Mouse (Mus musculus) liver, embryonic 12.5 days (tissue): Measurements from ENCODE around the gene Tbc1d13. TPM values are rescaled to one million over a fixed set of nuclear protein-coding genes. Genes with fewer than 3 reads are reported as not detected.

ENCODE experiments used
- ATAC-seq: fragments of 200-750 bp; cut with Nextera tagmentation; 2 replicates; pipeline ENCODE4 v1.8.0; 2017; ENCODE audit warnings: moderate number of reproducible peaks, mild to moderate bottlenecking, moderate library complexity
- H3K27ac ChIP-seq: fragments of 300-500 bp; sonication (generic); 2 replicates; pipeline ENCODE4 v1.5.1; 2016; ENCODE audit warnings: mild to moderate bottlenecking
- H3K27me3 ChIP-seq: fragments of 300-500 bp; sonication (generic); replicated peaks from 2 replicates; pipeline ENCODE4 v1.6.1; 2016; ENCODE audit warnings: mild to moderate bottlenecking, moderate library complexity
- H3K36me3 ChIP-seq: fragments of 300-500 bp; sonication (generic); 2 replicates; pipeline ENCODE4 v1.6.1; 2016; ENCODE audit warnings: mild to moderate bottlenecking, moderate library complexity
- H3K4me1 ChIP-seq: fragments of 300-500 bp; sonication (generic); 2 replicates; pipeline ENCODE4 v1.6.1; 2016
- H3K4me2 ChIP-seq: fragments of 300-500 bp; sonication (generic); 2 replicates; pipeline ENCODE4 v1.6.1; 2016; ENCODE audit warnings: mild to moderate bottlenecking, moderate library complexity
- H3K4me3 ChIP-seq: fragments of 300-500 bp; sonication (generic); 2 replicates; pipeline ENCODE4 v1.5.1; 2016; ENCODE audit warnings: mild to moderate bottlenecking, moderate library complexity
- H3K9ac ChIP-seq: fragments of 300-500 bp; sonication (generic); 2 replicates; pipeline ENCODE4 v1.6.1; 2016; ENCODE audit warnings: mild to moderate bottlenecking, moderate library complexity
- H3K9me3 ChIP-seq: fragments of 300-500 bp; sonication (generic); replicated peaks from 2 replicates; pipeline ENCODE4 v1.6.1; 2016; ENCODE audit warnings: mild to moderate bottlenecking, moderate library complexity
- WGBS: fragments of 180-500 bp; shearing (Covaris S2); methylation state at CpG from one replicate; pipeline ENCODE4 v1.1.7; 2016; ENCODE audit not compliant: insufficient replicate concordance; 5-methylcytosine and 5-hydroxymethylcytosine counted together
- polyA plus RNA-seq: library from polyadenylated mRNA; unstranded; fragments of >200 nt; fragmentation: Nextera tagmentation; extraction: Ambion mirVana; gene quantifications from 2 replicates; pipeline ENCODE4 v1.2.1, GENCODE M21; 2016

Gene Tbc1d13
- polyA plus RNA-seq, 1 experiment from 2014 or later = 2.9 TPM

GRCm38 (mm10) chr2:30185681-30186080, 52.1 kb downstream of the Tbc1d13 start:
- Histone ChIP-seq H3K27me3 (no peaks in the 10 kb centered on the region), H3K27ac (peak overlapping the region; percentile 85), H3K36me3 (peaks cover 36% of the 10 kb centered on the region), H3K4me1 (peaks cover 49% of the 10 kb centered on the region), H3K9me3 (0 out of 2 replicates have a peak, but pooled peaks cover 4% of the 10 kb centered on the region), H3K4me3 (no peak overlapping the region), H3K9ac (peak overlapping the region; percentile 47), H3K4me2 (peak overlapping the region; percentile 47)
- WGBS = 58% methylated on average over 3 of the region's 3 CpGs
- peak; percentile 52 for ATAC-seq

DNA sequence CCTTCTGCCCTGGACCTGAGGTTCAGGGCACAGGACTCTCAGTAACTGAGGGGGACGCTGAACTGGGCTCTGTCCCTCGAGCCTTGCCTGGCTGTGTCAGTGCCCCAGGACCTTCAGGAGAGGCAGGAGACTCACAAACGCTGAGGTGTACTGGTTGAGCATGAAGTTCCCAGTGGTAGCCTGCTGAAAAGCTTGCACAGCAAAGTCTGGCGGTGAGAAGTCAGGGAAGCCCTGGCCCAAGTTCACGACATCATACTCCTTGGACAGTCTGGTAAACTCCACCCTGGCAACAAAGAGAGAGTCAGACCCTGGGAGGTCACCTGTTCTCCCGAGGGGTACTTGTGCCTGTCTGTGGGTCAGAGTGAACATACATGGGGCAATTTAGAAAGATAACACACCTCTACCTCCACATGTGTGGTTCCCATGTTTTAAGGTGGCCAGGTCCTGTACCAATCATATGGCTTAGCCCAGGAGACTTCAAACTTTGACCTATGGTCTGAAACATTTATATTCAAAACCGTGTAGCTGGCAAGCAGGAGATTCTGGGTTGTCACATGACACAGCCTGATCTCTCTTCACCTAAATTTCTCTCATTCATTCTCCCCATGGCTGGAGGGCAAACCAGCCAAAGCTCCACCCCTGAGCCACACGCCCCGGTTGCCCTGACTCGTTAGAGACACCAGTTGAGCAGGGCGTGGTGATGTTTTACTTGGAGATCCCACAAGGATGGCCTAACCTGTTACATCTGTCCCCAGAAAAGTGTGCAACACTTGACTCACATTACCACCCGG, 58.4 kb downstream of the Tbc1d13 start:
- H3K4me3 ChIP-seq = no peak overlapping the region
- H3K9ac ChIP-seq = no peak overlapping the region
- no peak overlapping the region for H3K27ac ChIP-seq
- H3K9me3 ChIP-seq = no peaks in the 10 kb centered on the region
- no peak overlapping the region for H3K4me2 ChIP-seq
- H3K36me3 ChIP-seq = peaks cover 39% of the 10 kb centered on the region
- no peaks in the 10 kb centered on the region for H3K27me3 ChIP-seq
- WGBS = 73% methylated on average over 12 of the region's 12 CpGs
- no peak for ATAC-seq
- peaks cover 5% of the 10 kb centered on the region for H3K4me1 ChIP-seq

DNA sequence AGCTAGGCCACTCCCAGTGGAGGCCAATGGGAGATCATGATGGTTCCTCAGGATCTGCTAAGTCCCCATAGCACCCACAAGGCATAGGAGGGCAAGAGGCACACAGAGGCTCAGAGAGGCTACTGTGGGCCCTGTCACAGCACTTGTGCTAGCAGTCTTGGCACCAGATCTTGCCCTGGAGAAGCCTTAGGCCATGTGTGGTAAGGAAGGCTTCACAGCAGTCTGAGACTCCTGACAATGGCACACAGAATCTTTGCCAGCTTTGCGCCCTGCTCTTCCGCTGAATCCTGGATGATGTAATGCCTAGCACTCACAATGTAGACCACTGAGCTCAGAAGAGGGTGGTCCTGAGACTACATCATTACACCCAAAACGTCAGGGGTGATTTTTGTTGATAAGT, 61.1 kb downstream of the Tbc1d13 start:
- no peak overlapping the region for H3K27ac ChIP-seq
- WGBS = 77% methylated on average over 3 of the region's 3 CpGs
- H3K27me3 ChIP-seq = no peaks in the 10 kb centered on the region
- H3K36me3 ChIP-seq = peaks cover 31% of the 10 kb centered on the region
- peaks cover 21% of the 10 kb centered on the region for H3K4me1 ChIP-seq
- no peak overlapping the region for H3K4me3 ChIP-seq
- H3K9ac ChIP-seq = no peak overlapping the region
- no peak overlapping the region for H3K4me2 ChIP-seq
- ATAC-seq = no peak
- H3K9me3 ChIP-seq = no peaks in the 10 kb centered on the region

GRCm38 (mm10) chr2:30198021-30198420, 64.5 kb downstream of the Tbc1d13 start:
- no peak overlapping the region for H3K4me2 ChIP-seq
- peak; percentile 49; the same call in 1 of the 2 replicates for ATAC-seq
- H3K4me1 ChIP-seq = peaks cover 21% of the 10 kb centered on the region
- 64% methylated on average over 4 of the region's 4 CpGs for WGBS
- no peaks in the 10 kb centered on the region for H3K27me3 ChIP-seq
- no peak overlapping the region for H3K4me3 ChIP-seq
- 0 out of 2 replicates have a peak, but pooled peaks cover 5% of the 10 kb centered on the region for H3K36me3 ChIP-seq
- H3K27ac ChIP-seq = no peak overlapping the region; the same call in 1 of the 2 replicates
- no peak overlapping the region for H3K9ac ChIP-seq
- no peaks in the 10 kb centered on the region for H3K9me3 ChIP-seq

- Histone ChIP-seq H3K27ac (peak overlapping the region; percentile 49), H3K9ac (no peak overlapping the region), H3K9me3 (no peaks in the 10 kb centered on the region), H3K36me3 (no peaks in the 10 kb centered on the region), H3K4me1 (peaks cover 35% of the 10 kb centered on the region), H3K4me3 (no peak overlapping the region), H3K4me2 (no peak overlapping the region), H3K27me3 (no peaks in the 10 kb centered on the region)
- no peak for ATAC-seq
- 33% methylated on average over 1 of the region's 1 CpGs for WGBS
Observed at GRCm38 (mm10) chr2:30199984-30200383, 66.4 kb downstream of the Tbc1d13 start.

DNA sequence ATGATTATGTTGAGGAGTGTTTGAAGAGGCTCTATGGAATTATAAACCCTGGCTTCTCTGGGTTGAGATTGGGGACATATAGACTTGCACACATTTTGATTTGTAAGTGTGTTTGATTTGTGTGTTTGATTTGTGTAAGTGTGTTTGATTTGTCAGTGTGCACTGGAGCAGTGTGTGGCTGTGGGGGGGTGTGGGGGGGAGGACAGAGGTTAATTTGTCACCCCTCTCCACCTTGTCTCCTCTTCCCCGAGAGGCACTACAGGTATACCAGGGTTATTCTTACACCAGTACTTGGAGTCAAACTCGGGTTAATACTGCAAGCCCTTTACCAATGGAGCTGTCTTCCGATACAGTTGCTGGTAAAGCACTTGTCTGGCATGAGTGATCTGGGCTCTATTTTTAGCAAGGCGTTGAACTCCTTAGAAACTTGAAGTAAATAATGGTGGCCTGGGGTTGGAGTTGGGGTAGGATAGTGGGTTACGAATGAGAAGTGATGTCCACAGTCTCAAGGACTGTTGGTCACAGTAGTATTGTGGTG, 66.9 kb downstream of the Tbc1d13 start:
- no peak overlapping the region for H3K9ac ChIP-seq
- no peaks in the 10 kb centered on the region for H3K27me3 ChIP-seq
- no peak for ATAC-seq
- 64% methylated on average over 5 of the region's 5 CpGs for WGBS
- no peak overlapping the region for H3K4me2 ChIP-seq
- H3K4me3 ChIP-seq = no peak overlapping the region
- H3K4me1 ChIP-seq = peaks cover 39% of the 10 kb centered on the region
- no peaks in the 10 kb centered on the region for H3K9me3 ChIP-seq
- H3K27ac ChIP-seq = peak overlapping the region; percentile 37
- no peaks in the 10 kb centered on the region for H3K36me3 ChIP-seq

Other genes starting within 250 kb of the Tbc1d13 start
- 69.8 and 72.1 TPM in 2 replicates for gene Odf2, start 244.5 kb upstream of the Tbc1d13 start, polyA plus RNA-seq
- 38.8 and 43.1 TPM in 2 replicates for gene Gle1, start 198.3 kb upstream of the Tbc1d13 start, polyA plus RNA-seq
- 18.8 and 19.0 TPM in 2 replicates for gene Sptan1, start 168.2 kb upstream of the Tbc1d13 start, polyA plus RNA-seq
- gene Wdr34, start 84.9 kb upstream of the Tbc1d13 start, polyA plus RNA-seq = 13.2 and 15.4 TPM in 2 replicates
- 409 and 423 TPM in 2 replicates for gene Set, start 76.4 kb upstream of the Tbc1d13 start, polyA plus RNA-seq
- gene Pkn3, start 56.1 kb upstream of the Tbc1d13 start, polyA plus RNA-seq = 4.6 and 5.1 TPM in 2 replicates
- gene Zdhhc12, start 40.1 kb upstream of the Tbc1d13 start, polyA plus RNA-seq = 29.7 and 31.0 TPM in 2 replicates
- gene Zer1, start 9.2 kb upstream of the Tbc1d13 start, polyA plus RNA-seq = 4.3 and 4.4 TPM in 2 replicates
- 23.0 and 23.3 TPM in 2 replicates for gene Endog, start 37.7 kb downstream of the Tbc1d13 start, polyA plus RNA-seq
- gene Spout1, start 44.7 kb downstream of the Tbc1d13 start, polyA plus RNA-seq = 54.4 and 55.1 TPM in 2 replicates
- gene Kyat1, start 72.1 kb downstream of the Tbc1d13 start, polyA plus RNA-seq = 11.3 and 11.4 TPM in 2 replicates
- 12.8 and 13.9 TPM in 2 replicates for gene Lrrc8a, start 104.0 kb downstream of the Tbc1d13 start, polyA plus RNA-seq
- 0.11 and 0.12 TPM in 2 replicates for gene Gm28035, start 106.8 kb downstream of the Tbc1d13 start, polyA plus RNA-seq
- gene Phyhd1, start 132.5 kb downstream of the Tbc1d13 start, polyA plus RNA-seq = 6.9 and 7.4 TPM in 2 replicates
- not detected in 2 replicates for gene Gm28038, start 147.3 kb downstream of the Tbc1d13 start, polyA plus RNA-seq
- 15.5 and 17.5 TPM in 2 replicates for gene Dolk, start 152.6 kb downstream of the Tbc1d13 start, polyA plus RNA-seq
- gene Nup188, start 152.7 kb downstream of the Tbc1d13 start, polyA plus RNA-seq = 23.9 and 25.8 TPM in 2 replicates
- 30.3 and 33.7 TPM in 2 replicates for gene Sh3glb2, start 225.6 kb downstream of the Tbc1d13 start, polyA plus RNA-seq
- 12.7 and 13.6 TPM in 2 replicates for gene Miga2, start 230.5 kb downstream of the Tbc1d13 start, polyA plus RNA-seq